Mouse (Mus musculus) layer of hippocampus, postnatal 14 days (tissue): Measurements from ENCODE around the gene Apobec2. TPM values are rescaled to one million over a fixed set of nuclear protein-coding genes. Genes with fewer than 3 reads are reported as not detected.

Experiments used
- DNase-seq, 2 experiments: peaks; one replicate each; pipeline ENCODE4 v3.0.0; 2021 to 2022; ENCODE audit warnings: low spot score in 2 of 2, mixed read lengths in 1 of 2
- total RNA-seq, 2 experiments: library from RNA; stranded (reverse); gene quantifications; 2 replicates each; pipeline ENCODE4 v1.2.3; 2021

Gene Apobec2
- total RNA-seq, 2 experiments from 2014 or later: 0.30 to 0.45 TPM

GRCm38 (mm10) chr17:48409380-48410298 is 23.1 kb downstream of the Apobec2 start, which contains the start of the genes Nfya and Oard1:
Gene Nfya, minus strand, starts transcription at chr17:48409906.
Gene Oard1, plus strand, starts transcription at chr17:48410014.
- peak; percentile 100 for DNase-seq

GRCm38 (mm10) chr17:48408526-48409291 is 24.0 kb downstream of the Apobec2 start:
- DNase-seq: peak; percentile 66 to 67

- DNase-seq: no peak
Observed at GRCm38 (mm10) chr17:48407910-48408525, 24.7 kb downstream of the Apobec2 start.

- DNase-seq: no peak
Observed at GRCm38 (mm10) chr17:48407154-48407553, 25.6 kb downstream of the Apobec2 start.

GRCm38 (mm10) chr17:48404706-48405105 is 28.0 kb downstream of the Apobec2 start:
- DNase-seq: no peak

GRCm38 (mm10) chr17:48403848-48404247 is 28.9 kb downstream of the Apobec2 start:
- no peak for DNase-seq

- DNase-seq: no peak
Observed at GRCm38 (mm10) chr17:48402751-48403150, 30.0 kb downstream of the Apobec2 start.

- no peak for DNase-seq
Observed at GRCm38 (mm10) chr17:48401710-48402109, 31.0 kb downstream of the Apobec2 start.

- peak in 1 of 2 experiments; percentile 39 for DNase-seq
Observed at GRCm38 (mm10) chr17:48392616-48393015, 40.1 kb downstream of the Apobec2 start.

GRCm38 (mm10) chr17:48391446-48391845 is 41.3 kb downstream of the Apobec2 start:
- no peak for DNase-seq

GRCm38 (mm10) chr17:48389442-48389841 is 43.3 kb downstream of the Apobec2 start:
- no peak for DNase-seq

GRCm38 (mm10) chr17:48388666-48389065 is 44.1 kb downstream of the Apobec2 start:
- DNase-seq: no peak

- DNase-seq: no peak
Observed at GRCm38 (mm10) chr17:48385786-48386461, 46.8 kb downstream of the Apobec2 start.

- DNase-seq: no peak
Observed at GRCm38 (mm10) chr17:48379050-48379449, 53.7 kb downstream of the Apobec2 start.

- DNase-seq: no peak
Observed at GRCm38 (mm10) chr17:48376102-48376501, 56.6 kb downstream of the Apobec2 start.

GRCm38 (mm10) chr17:48372987-48373386 is 59.7 kb downstream of the Apobec2 start:
- DNase-seq: no peak

- DNase-seq: no peak
Observed at GRCm38 (mm10) chr17:48371621-48372020, 61.1 kb downstream of the Apobec2 start.
